Mouse (Mus musculus) testis, adult 2 months (tissue): Measurements from ENCODE around the gene Hlx. TPM values are rescaled to one million over a fixed set of nuclear protein-coding genes. Genes with fewer than 3 reads are reported as not detected.

ENCODE experiments used
- H3K27ac ChIP-seq: fragments of 200-500 bp; 2 replicates; pipeline ENCODE4 v1.5.1; 2012; ENCODE audit warnings: low read depth, low read length; ENCODE audit not compliant: control insufficient read depth, insufficient read depth
- H3K27me3 ChIP-seq: fragments of 200-500 bp; 2 replicates; pipeline ENCODE4 v1.6.1; 2012; ENCODE audit warnings: mild to moderate bottlenecking, low read length, moderate library complexity; ENCODE audit not compliant: control insufficient read depth, insufficient read depth
- H3K36me3 ChIP-seq: fragments of 200-500 bp; 2 replicates; pipeline ENCODE4 v1.6.1; 2012; ENCODE audit warnings: mild to moderate bottlenecking, low read length; ENCODE audit not compliant: control insufficient read depth, insufficient read depth
- H3K4me1 ChIP-seq: fragments of 200-500 bp; 2 replicates; pipeline ENCODE4 v1.6.1; 2012; ENCODE audit warnings: low read length; ENCODE audit not compliant: control insufficient read depth, insufficient read depth
- H3K4me3 ChIP-seq: fragments of 200-500 bp; 2 replicates; pipeline ENCODE4 v1.5.1; 2012; ENCODE audit warnings: low read depth, mild to moderate bottlenecking, low read length, moderate library complexity, mixed read lengths; ENCODE audit not compliant: control insufficient read depth
- CTCF ChIP-seq: fragments of 200-500 bp; IDR thresholded peaks from 2 replicates; pipeline ENCODE4 v1.5.1; 2012; ENCODE audit warnings: low read depth, mild to moderate bottlenecking, inconsistent platforms, low read length, moderate library complexity; ENCODE audit not compliant: control insufficient read depth, insufficient read depth, insufficient replicate concordance
- POLR2A ChIP-seq: fragments of 200-500 bp; IDR thresholded peaks from 2 replicates; pipeline ENCODE4 v1.6.1; 2012; ENCODE audit warnings: low read depth, mild to moderate bottlenecking, inconsistent platforms, low read length, moderate library complexity; ENCODE audit not compliant: control insufficient read depth
- polyA plus RNA-seq: library from polyadenylated mRNA; depleted of rRNA; stranded (reverse); fragments of >200 nt; gene quantifications from 2 replicates; pipeline ENCODE4 v1.2.3, GENCODE M21; 2012

Gene Hlx
- polyA plus RNA-seq, 1 experiment, result 0.28 TPM

DNA sequence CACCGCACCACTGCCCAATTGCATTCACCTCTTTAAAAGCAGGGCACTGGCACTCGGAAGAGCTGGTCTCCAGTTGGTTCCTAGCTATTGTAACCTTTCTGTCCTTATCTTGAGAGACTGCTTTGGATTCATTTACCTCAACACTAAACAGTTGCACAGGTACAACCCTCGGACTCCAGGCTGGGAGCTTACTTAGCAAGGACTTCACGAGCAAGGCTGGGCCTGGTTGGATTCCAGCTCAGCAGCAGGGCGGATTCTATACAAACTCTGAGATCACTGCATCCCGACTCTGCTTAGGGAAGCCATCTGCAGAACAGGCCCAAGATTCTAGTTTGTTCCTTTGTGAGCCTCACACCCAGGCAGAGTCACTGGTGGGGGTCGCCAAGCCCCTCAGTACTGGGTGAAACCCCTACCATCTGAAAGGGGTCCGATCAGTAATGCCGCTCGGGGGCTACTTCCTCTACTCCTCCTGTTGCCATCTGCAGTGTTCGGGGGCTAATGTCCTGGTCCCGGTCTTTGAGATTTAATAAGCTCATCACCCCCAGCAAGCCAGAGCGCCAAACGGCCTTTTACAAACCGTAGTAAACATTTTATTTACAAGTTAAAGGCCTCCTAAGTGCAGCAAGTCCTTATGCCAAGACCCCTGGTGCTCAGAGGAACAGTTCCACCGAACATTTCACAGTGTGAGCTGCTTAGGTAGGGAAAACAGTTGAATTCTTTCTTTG is 5.7 kb downstream of the Hlx start:
- no peak overlapping the region for H3K27ac ChIP-seq
- H3K4me3 ChIP-seq, result no peak overlapping the region; the same call in 1 of the 2 replicates
- TF ChIP-seq POLR2A (no peak), CTCF (no peak)
- no peaks in the 10 kb centered on the region for H3K36me3 ChIP-seq
- H3K4me1 ChIP-seq, result peaks cover 18% of the 10 kb centered on the region
- H3K27me3 ChIP-seq, result peaks cover 17% of the 10 kb centered on the region

DNA sequence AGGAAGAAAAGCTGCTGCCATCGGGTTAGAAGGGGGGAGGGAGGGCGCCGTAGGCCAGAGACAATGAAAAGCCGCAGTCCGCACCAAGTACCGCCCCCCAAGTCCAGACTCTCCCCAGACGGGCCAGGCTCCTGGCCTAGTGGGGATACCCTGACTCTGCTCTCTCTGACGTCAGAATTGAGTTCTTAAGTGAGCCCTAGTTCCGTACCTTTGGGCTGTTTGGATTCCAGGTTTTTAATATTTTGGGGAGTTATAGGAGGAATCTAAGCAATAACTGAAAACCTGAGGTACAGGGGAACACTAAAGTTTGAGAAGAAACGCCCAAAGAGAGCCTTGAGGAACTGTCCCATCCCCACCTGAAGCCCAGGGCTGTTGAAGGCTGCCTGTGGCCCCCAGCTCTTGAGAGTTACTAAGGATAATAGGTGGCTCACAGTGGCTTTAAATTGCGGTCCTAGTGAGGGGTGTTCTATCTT is 7.1 kb downstream of the Hlx start:
- Histone ChIP-seq H3K27me3 (peaks cover 17% of the 10 kb centered on the region), H3K27ac (no peak overlapping the region), H3K4me1 (peaks cover 16% of the 10 kb centered on the region), H3K4me3 (no peak overlapping the region), H3K36me3 (no peaks in the 10 kb centered on the region)
- TF ChIP-seq POLR2A (no peak), CTCF (no peak)

DNA sequence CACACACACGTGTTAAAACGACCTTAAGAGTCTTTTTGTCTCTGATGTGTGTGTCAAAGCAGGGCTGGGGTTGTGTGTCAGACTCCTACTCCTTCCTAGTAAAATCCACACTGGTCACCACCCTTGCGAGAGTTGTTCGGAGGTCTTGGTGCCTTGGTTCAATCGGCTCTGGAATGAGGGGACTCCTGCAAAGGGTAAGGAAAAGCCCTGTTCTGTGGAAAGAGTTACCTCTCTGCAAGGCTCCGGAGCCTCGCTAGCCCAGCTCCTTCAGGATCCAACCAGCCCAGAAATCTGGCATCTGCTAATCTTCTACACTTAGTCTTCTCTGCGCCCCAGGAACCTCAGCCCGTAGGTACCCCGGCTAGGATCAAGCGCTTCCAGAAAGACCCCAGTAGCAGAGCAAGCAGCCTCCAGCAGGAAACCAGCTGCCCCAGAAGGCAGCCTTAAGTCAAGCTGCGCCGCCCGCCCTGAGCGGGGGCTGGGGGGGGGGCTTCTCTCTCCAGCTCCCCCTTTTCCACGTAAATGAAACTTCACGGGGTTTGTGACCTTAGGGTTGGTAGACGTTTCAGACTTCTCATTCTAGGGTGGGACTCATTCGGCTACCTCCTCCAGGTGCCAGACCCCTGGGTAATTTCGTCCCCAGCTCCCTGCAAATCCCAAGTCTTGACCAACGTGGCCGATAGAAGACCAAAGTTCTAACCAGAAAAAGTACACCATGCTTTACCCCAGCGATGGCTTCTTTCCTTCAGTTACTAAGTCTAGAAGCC is 7.7 kb downstream of the Hlx start:
- TF ChIP-seq POLR2A (no peak), CTCF (no peak)
- Histone ChIP-seq H3K4me3 (no peak overlapping the region), H3K27ac (no peak overlapping the region), H3K4me1 (peaks cover 19% of the 10 kb centered on the region), H3K27me3 (peaks cover 21% of the 10 kb centered on the region), H3K36me3 (no peaks in the 10 kb centered on the region)

- peaks cover 19% of the 10 kb centered on the region for H3K4me1 ChIP-seq
- H3K27me3 ChIP-seq, result peaks cover 21% of the 10 kb centered on the region
- TF ChIP-seq CTCF (no peak), POLR2A (no peak)
- no peak overlapping the region for H3K27ac ChIP-seq
- H3K36me3 ChIP-seq, result no peaks in the 10 kb centered on the region
- H3K4me3 ChIP-seq, result no peak overlapping the region
Measured at GRCm38 (mm10) chr1:184723899-184724298, 8.5 kb downstream of the Hlx start.

GRCm38 (mm10) chr1:184721121-184721520 is 11.3 kb downstream of the Hlx start:
- Histone ChIP-seq H3K27me3 (peaks cover 18% of the 10 kb centered on the region), H3K36me3 (no peaks in the 10 kb centered on the region), H3K4me3 (no peak overlapping the region), H3K4me1 (peaks cover 8% of the 10 kb centered on the region), H3K27ac (no peak overlapping the region)
- no peak for TF ChIP-seq POLR2A
- TF ChIP-seq CTCF, result no peak

DNA sequence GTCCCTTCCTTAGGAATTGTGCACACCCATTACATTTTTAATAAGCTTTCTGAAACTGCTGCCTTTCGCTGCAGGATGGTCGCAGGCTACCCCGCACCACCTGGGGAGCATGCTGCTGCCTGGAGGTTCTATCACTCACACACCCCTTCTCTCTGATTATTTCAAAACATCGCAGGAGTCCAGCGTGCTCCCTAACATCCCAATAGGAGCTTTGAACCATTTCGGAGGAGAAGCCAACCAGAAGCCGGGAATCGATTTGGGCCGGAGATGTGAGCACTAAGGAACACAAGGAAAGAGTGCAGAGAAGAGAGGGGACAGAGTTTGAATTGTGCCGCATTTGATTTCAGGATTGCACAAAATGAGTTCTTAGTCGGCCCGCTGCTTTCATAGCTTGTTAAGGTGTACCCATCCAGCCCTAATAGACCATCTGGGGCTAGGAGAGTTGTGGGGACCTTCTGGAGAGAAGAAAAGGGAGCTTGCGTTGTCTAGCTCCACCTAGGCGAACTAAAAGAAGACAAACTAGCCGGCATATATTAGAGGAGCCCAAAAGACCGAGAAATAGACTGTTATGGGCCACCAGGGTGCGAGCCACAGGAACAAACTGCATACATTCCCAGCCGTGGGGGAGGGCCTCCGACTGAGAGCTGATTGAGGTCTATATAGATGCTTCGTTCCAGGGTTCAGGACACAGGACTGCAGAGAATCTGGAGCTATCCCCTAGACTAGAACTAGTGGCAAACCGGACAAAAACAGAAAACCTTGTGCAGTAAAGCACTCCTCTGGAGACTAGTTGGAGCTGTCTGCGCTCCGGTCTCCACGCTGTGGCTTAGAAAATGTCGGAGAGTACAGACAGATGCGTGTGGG is 12.0 kb downstream of the Hlx start:
- no peak overlapping the region for H3K27ac ChIP-seq
- no peak overlapping the region for H3K4me3 ChIP-seq
- H3K36me3 ChIP-seq, result no peaks in the 10 kb centered on the region
- H3K27me3 ChIP-seq, result peaks cover 19% of the 10 kb centered on the region
- TF ChIP-seq CTCF, result no peak
- peaks cover 8% of the 10 kb centered on the region for H3K4me1 ChIP-seq

DNA sequence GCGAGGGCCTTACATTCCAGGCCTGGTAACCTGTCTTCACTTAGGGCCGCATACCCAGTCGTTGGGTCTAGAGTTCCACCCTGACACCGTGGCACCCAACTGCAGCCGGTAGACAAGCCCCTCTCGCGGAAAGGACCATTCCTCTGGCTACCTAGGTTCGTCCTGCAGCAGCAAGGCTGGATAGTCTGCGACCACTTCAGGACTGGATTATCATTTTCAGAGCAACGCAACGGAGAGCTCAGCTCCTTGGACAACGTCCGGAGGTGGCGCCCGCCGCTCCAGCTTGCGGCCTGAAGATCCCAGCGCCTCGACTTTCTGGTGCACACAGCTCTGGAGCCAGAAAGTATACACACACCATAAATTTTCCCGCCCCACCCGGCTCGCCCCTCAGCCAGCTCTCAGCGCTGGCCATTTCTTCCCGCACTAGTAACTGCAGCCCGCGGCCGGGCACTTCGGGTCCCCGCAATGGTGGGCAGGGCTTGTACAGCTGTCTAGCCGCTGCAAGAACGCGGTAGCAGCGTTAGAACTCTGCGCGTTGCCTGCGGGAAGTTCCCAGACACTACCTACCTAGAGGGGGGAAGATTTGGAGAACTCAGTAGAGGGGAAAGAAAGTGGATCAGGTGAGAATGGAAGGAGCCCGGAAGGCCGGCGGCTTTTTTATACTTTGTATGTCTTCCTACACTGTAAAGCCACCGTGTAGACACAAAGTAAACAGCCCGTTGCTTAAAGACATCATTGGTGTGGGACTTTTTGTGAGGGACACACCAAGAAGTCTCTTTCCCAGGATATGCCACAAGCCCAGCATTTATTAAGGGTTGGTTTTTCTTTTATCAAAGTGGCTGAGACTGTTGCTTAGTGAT is 13.9 kb downstream of the Hlx start:
- H3K36me3 ChIP-seq, result no peaks in the 10 kb centered on the region
- peaks cover 15% of the 10 kb centered on the region for H3K27me3 ChIP-seq
- no peak overlapping the region for H3K27ac ChIP-seq
- TF ChIP-seq CTCF, result no peak
- no peak overlapping the region for H3K4me3 ChIP-seq
- peaks cover 3% of the 10 kb centered on the region for H3K4me1 ChIP-seq
